Mouse (Mus musculus): ENCODE results near the gene Tmem9.

GRCm38 (mm10) chr1:136047894-136048293 lies 39.9 kb downstream of the Tmem9 start:
- TF ChIP-seq POLR2A (IDR thresholded peaks at IDR 0.05; ENCODE audit: borderline replicate concordance, low read depth, low read length) = no peak
- TF ChIP-seq CTCF (IDR thresholded peaks at IDR 0.05; ENCODE audit: low read depth, low read length) = no peak
